Mouse (Mus musculus) olfactory bulb, adult 2 months (tissue): Measurements from ENCODE around the gene Pnmt.

Source experiments
- CTCF ChIP-seq: fragments of 200-500 bp; IDR thresholded peaks from 2 replicates; pipeline ENCODE4 v1.5.1; 2012; ENCODE audit warnings: low read depth, mild to moderate bottlenecking, low read length, moderate library complexity; ENCODE audit not compliant: insufficient read depth
- POLR2A ChIP-seq: fragments of 200-500 bp; IDR thresholded peaks from 2 replicates; pipeline ENCODE4 v1.6.1; 2012; ENCODE audit warnings: mild to moderate bottlenecking, low read depth, low read length, moderate library complexity; ENCODE audit not compliant: insufficient read depth

DNA sequence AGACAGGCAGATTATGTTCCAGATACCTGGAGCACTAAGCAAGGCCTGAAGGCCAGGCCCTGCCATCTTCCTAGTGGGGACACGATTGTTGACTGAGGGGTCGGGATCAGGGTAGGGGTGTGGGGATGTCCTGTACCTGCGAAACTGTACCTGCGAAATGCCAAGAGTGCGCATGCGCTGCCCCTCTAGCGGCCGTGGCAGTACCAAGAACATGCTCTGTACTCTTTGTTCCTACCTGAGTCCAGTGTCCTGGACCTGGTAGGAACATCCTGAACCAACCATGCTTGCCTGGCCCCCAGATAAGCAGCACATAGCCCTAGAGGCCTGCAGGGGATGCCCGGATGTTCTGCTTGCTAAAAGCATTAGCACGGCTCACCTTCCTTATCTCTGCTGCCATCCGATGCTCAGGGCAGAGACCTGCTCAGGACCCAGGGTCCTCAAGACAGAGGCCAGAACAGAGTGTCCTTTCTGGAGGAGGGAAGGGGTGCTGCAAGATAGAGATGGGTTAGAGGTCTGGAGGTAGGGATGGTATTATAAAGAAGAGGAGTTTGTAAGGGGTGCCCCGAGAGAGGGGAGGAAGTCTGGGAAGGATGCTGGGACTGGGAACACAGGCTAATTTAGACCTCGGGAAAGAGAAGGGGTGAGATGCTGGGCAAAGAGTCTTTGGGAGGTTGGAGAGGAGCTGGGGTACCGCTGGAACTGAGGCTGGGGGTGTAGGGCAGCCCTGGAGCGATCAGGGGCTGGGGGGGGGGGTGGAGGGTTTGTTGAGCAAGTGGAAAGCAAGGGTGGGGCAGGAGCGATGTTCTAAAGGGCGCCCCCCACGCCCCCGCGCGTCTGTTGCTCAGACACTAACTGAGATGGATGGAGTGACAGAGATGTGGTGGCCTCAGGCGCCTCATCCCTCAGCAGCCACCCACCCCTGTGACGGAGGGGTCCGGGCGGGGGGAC, at the start of gene Pnmt:
- TF ChIP-seq POLR2A (no peak), CTCF (no peak)
